Mouse (Mus musculus) frontal cortex, adult 2 months (tissue): ENCODE data around the gene Ss18l1. TPM values are rescaled to one million over a fixed set of nuclear protein-coding genes. Genes with fewer than 3 reads are reported as not detected.

Source experiments
- DNase-seq, 2 experiments: peaks; one replicate each; pipeline ENCODE4 v3.0.0; 2022; ENCODE audit warnings: low spot score in 1 of 2; ENCODE audit errors: extremely low spot score in 1 of 2
- polyA plus RNA-seq: library from polyadenylated mRNA; depleted of rRNA; stranded (reverse); fragments of >200 nt; gene quantifications from 2 replicates; pipeline ENCODE4 v1.2.3, GENCODE M21; 2012; rRNA removed

The Ss18l1 gene
- polyA plus RNA-seq, 1 experiment, result 35.5 TPM

DNA sequence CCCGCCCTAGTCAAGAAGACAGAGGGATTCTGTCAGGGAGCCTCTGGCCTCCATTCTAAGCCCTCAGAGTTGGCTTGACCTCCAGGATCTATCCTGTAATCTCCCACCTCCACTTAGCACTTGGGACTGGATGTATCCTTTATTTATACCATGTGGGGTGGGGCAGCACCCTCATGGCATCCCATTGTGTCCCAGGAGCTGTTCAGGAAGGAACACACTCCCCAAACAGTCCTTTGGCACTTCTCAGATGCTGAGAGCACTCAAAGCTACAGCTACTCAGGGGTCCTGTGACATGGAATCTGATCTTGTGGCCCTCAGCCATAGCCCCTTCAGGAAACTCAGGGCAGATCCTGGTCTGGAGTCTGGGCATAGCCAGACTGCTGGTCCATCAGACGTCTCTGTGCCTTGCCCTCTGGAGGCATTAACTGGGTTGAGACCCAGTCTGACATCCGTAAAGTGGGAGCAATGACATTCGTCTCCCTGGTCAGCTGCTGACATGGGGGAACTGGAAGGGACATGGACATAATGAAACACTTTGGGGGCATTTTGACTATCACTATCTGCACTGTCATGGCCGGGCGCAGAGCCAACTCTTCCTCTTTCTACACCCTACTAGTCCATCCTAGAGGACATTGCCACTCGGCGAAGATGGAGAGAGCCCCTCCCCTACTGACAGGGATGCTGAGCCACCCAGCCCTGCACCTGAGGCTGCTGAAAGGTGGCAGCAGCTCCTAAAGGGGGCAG is 74.6 kb downstream of the Ss18l1 start:
- DNase-seq, result no peak

DNA sequence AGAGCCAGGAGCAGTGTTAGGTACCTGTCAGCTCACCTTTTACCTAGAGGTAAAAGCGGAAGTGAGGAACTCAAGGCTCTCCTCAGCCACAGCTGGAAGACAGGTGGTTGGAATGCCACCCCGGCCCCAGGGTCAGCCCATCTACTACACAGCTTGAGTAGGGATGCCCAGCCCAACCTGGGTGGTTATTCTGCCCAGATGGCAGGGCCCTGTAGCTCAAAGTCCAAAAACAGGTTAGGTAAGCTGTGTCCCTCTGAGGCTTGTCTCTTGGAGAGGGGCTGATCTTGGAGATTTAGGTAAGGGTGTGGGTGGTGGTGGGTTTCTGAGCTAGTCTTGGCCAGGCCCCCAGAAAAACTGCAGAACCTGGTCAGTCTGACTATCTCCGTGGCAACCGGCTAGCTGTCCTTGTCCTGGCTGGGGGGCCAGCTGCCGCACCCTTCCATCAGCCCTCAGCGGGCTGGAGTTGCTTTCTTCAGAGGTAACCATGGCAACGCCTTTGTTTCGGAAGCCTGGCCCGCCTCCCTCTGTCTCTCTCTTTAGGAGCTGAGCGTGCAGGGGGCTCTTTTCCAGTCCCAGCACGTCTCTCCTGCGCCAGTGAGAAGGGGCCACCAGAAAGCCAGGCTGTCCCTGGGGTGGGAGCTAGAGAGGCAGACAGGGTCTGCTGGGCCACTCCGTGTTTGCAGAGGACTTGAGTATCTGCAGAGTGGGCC is 75.3 kb downstream of the Ss18l1 start:
- peak in 1 of 2 experiments; percentile 75 for DNase-seq

DNA sequence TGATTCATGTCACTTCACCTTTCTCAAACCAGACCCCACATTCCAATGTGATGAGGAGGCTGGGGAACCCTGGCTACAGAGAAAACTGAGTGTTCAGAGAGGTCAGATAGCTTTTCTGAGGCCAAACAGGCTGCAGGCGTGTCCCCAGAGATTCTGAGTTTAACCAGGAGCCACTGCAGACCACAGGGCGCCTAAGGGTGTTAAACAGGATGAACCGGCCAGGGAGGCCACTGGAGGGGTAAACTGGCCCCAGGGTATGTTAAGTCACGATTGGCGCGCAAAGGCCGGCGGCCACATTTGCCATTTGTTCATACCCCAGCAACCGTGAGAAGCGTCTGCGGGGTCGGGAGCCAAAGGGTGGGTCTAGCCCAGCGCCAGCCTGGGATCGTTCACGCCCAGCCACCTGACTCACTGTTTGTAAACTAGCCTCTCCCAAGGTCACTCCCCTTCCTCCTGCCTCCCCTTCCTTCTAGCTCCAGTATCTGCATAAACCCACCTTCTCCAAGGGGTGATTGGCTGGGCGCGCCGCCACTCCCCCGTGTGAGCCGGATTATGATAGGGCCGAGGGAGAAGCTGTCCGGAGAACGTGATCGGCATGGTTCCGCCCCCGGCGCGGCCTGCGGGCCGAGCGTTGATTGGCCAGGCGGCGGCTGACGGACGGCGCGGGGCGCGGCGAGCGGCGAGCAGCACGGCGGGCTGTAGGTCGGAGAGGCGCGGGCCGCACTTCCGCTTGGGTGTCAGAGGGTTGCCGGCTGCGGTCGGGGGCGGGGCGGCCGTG is 76.5 kb downstream of the Ss18l1 start, which contains the start of gene Osbpl2:
TSS of gene Osbpl2 (plus strand) at position 646 of the 778 bp plus-strand sequence.
- DNase-seq, result peak; percentile 99 to 100

Other genes with a start within 250 kb of the Ss18l1 start
- gene Taf4, start 65.9 kb upstream of the Ss18l1 start, polyA plus RNA-seq, result 14.1 and 15.1 TPM in 2 replicates
- 85.2 and 88.4 TPM in 2 replicates for gene Lsm14b, start 17.5 kb upstream of the Ss18l1 start, polyA plus RNA-seq
- gene Psma7, start 76 bp upstream of the Ss18l1 start, polyA plus RNA-seq, result 200 and 230 TPM in 2 replicates
- gene Mtg2, start 28.1 kb downstream of the Ss18l1 start, polyA plus RNA-seq, result 28.8 and 31.5 TPM in 2 replicates
- 95.6 and 98.2 TPM in 2 replicates for gene Hrh3, start 62.0 kb downstream of the Ss18l1 start, polyA plus RNA-seq
- gene Osbpl2, start 76.8 kb downstream of the Ss18l1 start, polyA plus RNA-seq, result 48.7 and 51.3 TPM in 2 replicates
- 94.8 and 102 TPM in 2 replicates for gene Adrm1, start 129.0 kb downstream of the Ss18l1 start, polyA plus RNA-seq
- gene Lama5, start 183.3 kb downstream of the Ss18l1 start, polyA plus RNA-seq, result 15.9 TPM in 2 replicates
- gene Rps21, start 214.9 kb downstream of the Ss18l1 start, polyA plus RNA-seq, result 1,869 and 1,955 TPM in 2 replicates
- 31.1 and 33.3 TPM in 2 replicates for gene Cables2, start 231.0 kb downstream of the Ss18l1 start, polyA plus RNA-seq
- gene Rbbp8nl, start 247.4 kb downstream of the Ss18l1 start, polyA plus RNA-seq, result 0.04 TPM in 1 of 2 replicates, not detected in the other